Mouse (Mus musculus): ENCODE data around the gene Aacs.
A peak's percentile ranks its signal among the peaks of the same experiment; 100 is the strongest.
"Not testable (repeated sequence)": the region's sequence is repeated elsewhere in the genome, so short reads cannot be mapped to it uniquely, and the experiment has no call there.

Gene Aacs

DNA sequence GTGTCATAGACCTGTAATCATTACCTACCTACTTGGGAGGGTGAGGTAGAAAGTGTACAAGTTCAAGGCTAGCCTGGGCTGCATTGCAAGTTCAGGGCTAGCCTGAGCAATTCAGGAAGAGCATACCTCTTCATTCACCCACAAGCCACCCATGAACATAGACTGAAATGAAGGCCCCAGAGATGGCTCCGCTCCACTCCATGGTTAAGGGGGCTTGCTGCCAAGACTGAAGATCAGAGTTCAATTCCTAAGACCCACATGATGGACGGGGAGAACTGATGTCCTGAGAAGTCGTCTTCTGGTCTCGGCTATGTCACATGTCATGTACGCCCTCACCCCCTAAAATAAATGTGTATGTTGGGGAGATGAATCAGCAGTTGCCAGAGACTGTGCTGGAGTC lies 9.1 kb upstream of the Aacs start:
- no peak for DNase-seq

DNA sequence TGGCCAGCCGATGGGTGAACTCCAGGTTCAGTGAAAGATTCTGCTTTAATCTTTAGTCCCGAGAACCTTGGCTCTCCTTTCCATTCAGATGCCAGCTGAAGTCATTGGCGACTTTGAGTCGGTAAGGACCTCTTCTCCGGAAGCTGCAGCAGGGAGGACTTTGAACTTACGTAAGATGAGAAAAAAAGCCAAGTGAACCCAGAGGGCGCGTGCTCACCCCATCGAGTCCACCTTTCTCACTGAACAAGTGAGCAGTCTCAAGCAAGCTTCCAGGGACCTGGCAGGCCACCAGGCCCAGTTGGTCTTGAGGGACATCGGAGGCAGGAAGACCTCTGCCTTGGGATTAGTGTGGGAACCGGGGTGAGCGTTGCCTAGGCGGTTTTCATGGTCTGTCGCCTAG lies 8.4 kb upstream of the Aacs start:
- no peak for DNase-seq

DNA sequence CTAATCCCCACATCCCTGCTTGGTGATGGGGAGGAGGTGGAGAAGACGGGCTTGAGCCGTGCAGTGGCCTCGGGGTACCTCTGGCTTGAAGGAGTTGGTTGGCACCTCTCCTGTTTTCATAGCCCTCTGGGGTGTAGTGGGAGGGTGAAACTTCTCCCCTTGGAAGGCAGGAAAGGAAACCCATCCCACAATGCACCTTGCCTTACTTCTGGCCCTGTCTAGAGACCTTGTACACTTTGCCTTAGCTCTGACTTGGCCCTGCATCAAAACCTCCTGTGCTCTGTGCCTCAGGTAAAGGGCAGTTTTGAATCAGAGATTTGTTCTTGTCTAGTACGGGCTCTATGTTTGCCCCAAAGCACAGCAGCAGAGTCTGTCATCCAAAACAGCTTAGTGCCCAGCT lies 4.9 kb upstream of the Aacs start:
- DNase-seq = no peak

DNA sequence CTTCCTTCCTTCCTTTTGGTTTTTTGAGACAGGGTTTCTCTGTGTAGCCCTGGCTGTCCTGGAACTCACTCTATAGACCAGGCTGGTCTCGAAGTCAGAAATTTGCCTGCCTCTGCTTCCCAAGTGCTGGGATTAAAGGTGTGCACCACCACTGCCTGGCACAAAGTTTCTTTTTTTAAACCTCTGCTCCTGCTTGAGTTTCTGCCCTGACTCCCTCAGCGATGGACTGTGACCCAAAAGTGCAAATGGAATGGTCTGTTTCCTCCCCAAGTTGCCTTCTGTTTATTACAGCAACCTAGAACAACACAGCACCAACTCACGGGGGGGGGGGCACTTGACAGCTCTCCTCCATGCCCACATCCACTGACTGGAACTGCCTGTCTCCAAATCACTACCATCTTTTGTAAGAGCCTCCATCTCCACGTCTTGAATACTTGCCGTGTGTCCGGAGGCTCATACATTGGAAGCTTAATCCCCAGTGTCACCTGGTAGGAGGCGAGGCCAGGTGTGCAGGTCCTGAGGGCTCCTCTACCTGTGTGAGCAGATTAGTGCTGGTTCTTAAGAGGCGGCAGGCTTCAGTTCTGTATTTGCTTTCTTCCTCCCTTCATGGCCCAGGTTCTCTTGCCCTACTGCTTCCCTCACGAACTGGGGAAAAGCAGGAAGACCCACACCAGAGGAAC lies 2.7 kb upstream of the Aacs start:
- no peak for DNase-seq

DNA sequence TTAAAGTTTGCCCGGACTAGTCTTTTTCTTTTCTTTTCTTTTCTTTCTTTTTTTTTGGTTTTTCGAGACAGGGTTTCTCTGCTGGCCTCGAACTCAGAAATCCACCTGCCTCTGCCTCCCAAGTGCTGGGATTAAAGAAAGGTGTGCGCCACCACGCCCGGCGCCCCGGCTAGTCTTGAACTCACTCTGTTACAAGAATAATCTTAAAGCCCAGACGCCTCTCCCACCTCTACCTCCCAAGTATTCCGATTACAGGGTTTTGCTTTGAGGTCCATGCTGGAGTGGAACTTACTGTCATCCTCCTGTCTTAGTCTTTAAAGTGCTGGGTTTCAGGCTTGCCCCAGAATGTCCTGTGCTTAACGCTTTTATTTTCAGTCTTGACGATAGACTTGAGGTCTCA lies 584 bp upstream of the Aacs start:
- DNase-seq = no peak

DNA sequence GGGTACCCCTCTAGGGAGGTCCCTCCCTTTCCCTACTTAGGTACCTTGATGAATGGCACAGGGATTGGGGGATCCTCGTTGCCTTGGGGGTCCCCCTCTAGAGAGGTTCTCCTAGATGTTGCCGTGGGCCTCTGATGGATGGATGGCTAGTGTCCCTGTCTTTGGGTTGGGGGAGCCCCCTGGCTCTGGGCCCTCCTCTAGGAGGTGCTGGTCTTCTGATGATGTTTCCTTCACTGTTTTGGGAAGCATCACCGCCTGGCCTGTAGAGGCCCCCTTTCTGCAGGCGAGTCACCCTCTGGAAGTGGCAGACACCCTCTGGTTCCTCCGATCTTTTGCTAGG lies 642 bp downstream of the Aacs start:
- DNase-seq = peak; percentile 21

DNA sequence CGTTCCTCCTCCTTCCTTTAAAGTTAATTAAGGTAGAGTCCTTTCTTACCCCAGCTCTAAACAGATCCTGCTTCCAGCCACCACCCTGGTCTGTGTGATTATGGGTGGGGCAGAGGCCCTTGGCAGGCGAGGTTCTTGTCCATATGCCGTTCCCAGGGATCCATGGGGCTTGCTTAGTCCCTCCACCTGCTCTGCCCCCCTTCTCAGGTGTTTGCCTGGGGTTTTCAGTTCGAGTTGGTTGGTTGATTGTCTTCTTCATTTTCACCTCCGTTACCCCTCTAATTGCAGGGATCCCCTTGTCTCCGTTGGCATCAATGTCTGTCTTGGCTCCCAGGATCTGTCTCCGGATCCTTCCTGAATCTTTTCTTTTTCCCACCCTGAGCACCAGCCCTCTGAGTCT lies 1.2 kb downstream of the Aacs start:
- no peak for DNase-seq

DNA sequence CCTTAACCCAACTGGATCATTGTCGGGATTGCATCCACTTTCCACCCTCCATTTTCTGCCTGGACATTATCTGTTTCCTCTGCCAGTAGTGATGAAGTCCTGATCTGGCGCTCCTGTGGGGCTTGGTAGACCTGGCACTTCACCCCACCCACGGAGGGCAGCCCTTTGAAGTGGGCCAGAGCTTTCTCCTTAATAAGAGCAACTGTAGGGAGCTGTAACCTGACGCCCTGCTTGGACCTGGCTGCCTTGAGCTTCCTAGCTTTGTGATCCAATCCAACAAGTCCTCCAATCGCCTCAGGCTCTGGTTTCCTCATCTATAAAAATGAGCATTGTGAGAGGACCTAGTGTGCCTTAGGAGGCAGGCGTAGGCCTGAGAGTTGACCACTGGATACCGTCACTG lies 1.9 kb downstream of the Aacs start:
- no peak for DNase-seq

DNA sequence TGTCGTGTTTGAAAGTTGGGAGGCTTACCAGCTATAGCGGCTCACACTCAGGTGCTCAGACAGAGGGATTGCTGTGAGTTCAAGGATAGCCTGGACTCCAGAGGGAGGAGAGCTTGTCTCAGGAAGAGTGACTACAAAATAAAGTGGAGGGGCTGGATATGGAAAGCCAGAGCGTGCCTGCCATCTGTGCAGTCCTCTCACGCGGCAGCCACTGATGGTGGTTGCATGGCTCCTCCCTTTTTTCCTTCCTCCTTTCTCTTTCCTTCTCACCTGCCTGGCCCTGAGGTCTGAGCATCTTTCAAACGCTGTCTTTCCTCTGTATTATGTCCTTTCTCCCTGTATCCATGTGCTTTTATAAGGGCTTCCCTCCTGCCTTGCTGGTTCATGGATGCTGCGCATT lies 2.4 kb downstream of the Aacs start:
- no peak for DNase-seq

DNA sequence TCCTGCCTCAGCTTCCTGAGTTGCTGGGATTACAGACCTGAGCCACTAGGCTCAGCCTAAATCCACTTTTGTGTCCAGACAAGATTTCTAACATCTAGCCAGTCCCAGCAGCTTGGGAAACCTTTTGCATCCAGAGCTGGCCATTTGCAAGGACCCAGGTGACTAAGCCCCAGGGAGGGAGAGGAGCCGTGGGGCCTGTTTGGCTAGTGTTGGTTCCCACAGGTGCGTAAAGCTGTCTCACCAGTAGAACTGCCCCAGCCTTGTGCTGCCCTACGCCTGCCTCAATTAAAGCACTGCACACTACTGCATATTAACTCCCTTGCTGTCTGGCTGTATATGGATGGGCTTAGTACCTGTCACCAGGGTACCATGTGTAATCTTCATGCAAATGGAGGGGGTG lies 3.8 kb downstream of the Aacs start:
- no peak for DNase-seq

DNA sequence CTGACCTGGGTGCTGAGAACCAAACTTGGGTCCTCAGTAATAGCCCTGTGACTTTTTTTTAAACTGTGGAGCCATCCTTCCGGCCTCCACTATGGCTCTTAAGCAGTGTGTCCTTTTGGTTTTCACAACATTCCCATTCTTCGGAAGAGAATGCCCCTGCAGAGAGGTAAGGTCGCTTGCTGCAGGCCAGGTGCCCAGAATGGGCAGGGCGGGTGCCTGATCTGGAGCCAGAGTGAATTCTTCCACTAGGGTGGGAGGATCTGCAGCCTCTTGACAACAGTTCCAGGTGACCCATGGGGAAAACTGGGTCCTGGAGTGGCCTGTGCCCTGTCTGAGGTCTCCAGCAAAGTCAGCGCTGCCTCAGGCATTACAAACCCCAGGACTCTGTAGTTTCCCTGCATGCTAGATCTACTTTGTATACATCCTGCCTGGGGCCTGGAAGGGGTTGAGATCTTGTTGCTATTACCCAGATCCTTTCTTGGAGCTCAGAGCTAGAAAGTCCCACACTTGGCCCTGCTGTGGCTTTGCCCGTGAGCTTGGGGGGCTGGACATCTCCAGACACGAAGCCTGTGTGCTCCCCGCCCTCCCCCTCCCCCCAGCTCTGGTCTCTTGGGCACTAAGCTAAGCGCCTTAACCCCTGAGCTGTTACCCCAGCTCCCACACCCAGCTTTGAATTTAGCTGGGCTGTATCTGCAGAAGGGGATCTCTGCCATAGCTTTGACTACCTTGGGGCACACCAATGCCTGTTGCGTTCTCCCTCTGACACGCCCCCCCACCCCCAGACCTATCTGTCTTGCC lies 5.0 kb downstream of the Aacs start:
- no peak for DNase-seq

DNA sequence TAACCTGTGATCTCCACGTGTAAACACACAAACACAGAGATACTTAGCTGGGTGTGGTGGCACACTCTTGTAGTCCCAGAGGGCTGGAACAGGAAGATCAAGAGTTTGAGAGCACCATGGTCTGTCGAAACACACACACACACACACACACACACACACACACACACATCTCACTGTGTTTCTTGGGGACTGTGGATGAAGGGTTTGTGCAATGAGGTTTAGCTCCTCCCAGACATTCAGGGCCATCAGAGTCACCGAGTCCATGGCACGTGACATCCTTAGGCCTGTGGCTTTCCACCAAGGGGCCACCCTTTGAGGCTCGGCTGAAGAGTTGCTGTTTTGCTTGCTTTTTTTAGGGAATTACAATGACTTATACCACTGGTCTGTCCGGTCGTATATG lies 6.9 kb downstream of the Aacs start:
- no peak for DNase-seq

DNA sequence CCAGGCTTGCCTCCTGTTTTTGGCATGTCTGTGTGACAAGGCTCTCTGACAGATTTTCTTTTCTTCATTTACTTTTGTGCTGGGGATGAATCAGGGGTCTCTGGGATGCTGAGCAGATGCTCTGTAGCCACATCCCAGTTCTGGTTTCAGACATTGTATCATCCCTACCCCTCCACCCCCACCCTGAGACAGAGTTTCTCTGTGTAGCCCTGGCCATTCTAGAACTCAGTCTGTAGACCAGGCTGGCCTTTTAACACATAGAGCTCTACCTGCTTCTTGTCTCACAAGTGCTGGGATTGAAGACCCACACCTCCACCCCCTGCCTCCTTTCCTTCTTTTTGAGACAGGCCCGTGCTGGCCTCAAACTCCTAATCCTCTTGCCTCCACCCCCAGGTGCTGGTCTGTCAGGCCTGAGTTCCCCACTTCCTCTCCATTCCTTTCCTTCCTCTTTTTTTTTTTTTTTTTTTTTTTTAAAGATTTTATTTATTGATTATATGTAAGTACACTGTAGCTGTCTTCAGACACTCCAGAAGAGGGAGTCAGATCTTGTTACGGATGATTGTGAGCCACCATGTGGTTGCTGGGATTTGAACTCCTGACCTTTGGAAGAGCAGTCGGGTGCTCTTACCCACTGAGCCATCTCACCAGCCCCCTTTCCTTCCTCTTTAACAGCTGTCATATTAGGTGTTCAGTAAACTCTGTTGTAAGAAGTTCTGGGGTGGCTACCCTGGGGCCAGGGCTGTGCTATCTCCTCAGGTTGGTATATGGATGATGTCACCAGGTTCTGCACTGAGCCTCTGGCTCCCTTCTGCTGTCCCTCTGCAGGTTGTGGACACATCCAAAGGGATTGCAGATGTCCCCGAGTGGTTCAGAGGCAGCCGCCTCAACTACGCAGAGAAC lies 8.3 kb downstream of the Aacs start:
- DNase-seq = no peak

DNA sequence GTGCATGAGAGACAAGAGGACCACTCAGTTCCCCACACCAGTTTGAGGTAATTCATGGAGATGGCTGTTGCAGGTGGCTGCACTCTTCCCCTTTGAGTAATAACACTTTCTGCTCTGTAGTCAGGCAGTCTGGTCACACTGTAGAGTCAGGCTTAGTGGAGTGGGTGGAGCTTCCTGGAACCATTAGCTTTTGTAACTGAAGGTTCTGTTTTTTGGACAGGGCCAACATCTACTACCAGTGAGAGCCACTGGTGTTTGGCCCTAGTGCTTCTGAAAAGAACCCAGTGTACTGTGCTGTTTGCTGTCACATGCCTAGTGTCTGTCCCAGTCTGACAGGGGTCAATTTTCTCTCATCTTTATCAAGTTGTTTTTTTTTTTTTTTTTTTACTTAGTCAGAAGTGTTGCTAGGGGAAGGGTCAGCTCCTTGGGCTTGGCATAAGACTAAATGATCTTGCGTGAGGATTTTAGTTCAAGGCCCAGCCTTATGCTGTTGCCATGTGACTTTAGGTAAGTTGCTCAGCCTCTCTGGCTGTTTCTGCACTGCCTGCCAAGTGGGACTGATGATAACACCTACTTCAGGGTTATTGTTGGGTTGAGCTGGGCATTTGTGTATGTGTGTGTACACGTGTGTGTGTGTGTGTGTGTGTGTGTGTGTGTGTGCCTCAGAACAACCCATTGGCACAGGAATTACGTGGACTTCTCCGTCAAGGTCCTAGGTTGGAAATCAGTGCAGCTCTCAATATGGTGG lies 9.6 kb downstream of the Aacs start:
- DNase-seq = no peak

DNA sequence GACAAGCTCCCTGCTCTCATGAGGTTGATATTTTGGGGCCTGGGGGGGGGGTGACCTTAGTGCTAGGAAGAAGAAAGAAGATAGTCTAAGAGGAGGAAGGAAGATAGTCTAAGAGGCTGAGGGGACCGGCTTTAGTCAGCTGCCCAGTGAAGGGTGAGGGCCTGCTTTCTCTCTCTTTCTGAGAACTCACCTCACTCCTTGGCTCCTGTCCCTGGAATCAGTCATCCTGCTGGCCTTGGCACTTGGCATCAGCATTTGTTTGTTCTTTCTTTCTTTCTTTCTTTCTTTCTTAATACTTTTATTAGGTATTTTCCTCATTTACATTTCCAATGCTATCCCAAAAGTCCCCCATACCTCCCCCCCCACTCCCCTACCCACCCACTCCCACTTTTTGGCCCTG lies 10.5 kb downstream of the Aacs start:
- DNase-seq = no peak

DNA sequence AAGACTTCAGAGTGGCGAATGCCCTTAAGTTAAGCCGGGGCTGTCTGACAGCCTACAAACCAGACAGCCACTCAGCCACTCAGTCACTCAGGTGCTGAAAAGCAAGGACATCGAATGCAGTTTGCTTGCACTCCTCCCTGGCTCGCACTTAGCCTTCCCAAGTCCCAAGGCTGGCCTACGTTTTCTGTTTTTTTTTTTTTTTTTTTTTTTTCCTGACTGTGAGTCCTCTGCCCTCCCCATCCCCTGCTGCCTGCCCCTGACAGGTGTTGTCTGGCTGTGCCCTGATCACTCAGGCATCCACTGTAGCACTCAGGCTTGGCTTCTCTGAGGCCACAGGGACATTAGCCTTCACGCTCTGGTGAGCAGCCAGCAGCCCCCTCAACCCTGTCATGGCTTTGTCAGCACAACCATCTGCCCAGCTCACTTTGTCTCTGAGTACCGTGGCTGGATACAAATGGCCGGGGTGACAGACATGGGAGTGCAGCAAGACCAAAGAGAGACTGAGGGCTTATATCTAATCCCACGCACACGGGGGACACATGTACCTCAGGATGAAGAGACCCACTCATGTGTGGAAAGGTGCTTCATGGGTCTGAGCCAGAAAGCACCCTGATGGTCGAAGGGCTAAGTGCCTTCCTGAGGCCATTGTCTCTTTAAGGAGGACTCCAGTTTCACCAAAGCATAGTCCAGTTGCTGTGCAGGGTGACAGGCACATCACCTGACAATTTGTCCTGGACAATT lies 11.9 kb downstream of the Aacs start:
- DNase-seq = no peak

DNA sequence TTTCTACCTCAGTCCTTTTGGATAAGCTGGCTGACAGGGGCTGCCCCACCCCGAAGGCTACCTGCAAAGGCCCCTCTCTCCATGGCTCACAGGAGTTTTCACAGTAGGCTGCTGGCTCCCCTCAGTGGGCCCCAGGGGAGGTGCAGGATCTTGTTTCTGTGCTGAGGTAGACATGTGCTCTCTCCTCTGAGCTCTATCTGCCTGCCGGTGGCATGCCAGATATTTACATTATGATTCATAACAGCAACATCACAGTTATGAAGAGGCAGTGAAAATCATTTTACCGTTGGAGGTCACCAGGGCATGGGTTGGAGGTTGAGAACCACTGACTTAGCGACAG lies 12.5 kb downstream of the Aacs start:
- DNase-seq = no peak

DNA sequence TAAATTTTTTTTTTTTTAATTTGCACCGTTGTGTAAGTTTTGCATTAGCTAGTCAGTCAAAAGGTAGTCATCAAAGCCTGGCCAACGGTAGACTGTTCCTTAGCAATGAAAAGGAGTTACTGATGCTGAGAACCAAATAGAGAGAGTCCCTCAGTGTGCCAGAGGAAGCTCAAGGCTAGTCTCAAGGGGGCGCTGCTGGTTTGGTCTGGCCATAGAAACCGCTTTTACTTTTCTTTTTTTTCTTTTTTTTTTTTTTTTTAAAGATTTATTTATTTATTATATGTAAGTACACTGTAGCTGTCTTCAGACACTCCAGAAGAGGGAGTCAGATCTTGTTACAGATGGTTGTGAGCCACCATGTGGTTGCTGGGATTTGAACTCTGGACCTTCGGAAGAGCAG lies 13.3 kb downstream of the Aacs start:
- DNase-seq = not testable (repeated sequence)

DNA sequence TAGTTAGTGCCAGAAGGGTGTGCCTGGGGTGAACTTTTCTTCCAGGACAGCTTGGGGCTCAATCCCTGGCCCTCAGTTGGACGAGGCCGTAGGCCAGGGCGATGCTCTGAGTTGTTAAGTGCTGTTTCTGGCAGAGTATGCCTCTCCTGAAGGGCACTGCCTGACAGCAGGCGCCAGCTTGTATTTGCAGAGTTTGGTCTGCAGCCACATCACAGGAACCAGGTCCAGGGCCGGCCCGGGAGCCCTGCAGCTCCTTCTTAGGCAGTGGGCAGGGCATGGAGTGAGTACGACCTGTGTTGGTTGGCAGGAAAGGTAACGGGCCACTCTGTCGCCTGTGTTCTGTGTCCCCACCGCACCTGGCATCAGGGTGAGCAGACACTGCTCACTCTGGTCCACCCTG lies 15.5 kb downstream of the Aacs start:
- no peak for DNase-seq

DNA sequence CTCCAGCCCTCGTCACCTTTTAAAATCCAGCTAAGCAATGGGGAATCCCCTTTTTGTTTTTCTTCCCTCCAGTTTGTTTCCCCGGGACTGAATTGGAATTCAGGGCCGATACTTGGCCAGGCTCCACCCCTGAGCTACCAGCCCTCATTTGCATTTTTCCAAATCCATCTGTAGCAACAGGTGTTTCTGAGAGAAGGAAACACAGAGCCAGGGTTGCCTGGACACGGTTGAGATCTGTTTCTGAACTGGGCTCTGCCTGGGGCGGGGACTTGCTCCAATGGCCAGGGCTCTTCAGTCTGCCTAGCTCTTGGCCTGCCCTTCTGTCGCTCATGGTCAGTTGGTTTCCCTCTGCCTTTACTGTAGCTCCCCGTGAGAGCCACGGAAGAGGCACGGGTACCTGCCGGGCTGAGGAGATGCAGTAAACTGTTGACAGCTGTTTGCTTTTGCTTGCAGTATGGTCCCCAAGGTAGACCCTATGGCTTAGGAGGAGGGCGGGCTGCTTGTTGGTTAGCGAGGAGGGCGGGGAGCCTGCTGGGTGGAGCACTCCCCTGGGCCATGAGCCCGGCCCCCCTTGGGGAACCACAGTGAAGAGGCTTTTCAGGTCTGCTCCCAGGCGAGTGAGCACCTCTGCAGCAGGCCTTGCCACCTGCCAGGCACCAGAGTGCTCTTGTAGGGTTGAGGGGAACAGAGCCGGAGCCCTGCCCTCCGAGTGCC lies 16.9 kb downstream of the Aacs start:
- no peak for DNase-seq

DNA sequence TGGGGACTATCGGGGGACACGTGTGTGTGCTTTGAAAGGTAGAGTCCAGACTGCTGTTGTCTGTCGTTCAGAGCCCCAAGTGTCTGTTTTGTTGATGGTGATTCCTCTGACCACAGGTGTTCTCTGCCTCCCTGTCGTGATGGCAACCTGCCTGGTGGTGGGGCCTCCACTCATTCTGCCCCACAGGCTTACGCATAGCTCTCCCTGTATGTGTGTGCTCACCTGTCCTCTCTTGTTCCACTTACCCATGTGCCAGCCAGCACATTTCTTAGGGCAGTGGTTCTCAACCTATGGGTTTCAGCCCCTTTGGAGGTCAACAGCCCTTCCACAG lies 17.4 kb downstream of the Aacs start:
- DNase-seq = no peak

DNA sequence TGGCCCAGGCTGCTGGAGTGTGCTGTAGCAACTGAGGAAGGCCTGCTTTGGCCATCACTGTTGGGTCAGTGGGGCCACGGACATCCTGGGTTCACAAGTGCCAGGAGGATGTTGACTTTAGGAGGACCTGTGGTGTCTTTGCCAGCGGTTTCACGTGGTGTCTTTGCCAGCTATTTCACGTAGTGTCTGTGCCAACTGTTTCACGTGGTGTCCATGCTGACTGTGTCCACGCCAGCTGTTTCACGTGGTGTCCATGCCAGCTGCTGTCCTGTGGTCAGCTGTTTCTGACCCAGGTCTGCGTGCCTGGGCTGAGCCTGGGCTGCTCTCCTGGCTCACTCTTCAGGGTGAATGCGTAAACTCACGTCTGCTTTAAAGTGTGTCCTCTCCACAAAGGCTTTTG lies 20.0 kb downstream of the Aacs start:
- no peak for DNase-seq
